Mouse (Mus musculus) midbrain, postnatal 0 days (tissue): ENCODE results near the gene Trpc4ap. TPM values are rescaled to one million over a fixed set of nuclear protein-coding genes. Genes with fewer than 3 reads are reported as not detected.

Experiments used
- ATAC-seq: fragments of 200-750 bp; cut with Nextera tagmentation; 2 replicates; pipeline ENCODE4 v1.8.0; 2017; ENCODE audit warnings: moderate number of reproducible peaks, mild to moderate bottlenecking, moderate TSS enrichment, moderate library complexity; ENCODE audit not compliant: low FRiP score
- DNase-seq: peaks from one replicate; pipeline ENCODE4 v3.0.0-alpha.2; 2015; ENCODE audit warnings: low spot score
- H3K27ac ChIP-seq: fragments of 300-500 bp; sonication (generic); 2 replicates; pipeline ENCODE4 v1.5.1; 2014; ENCODE audit warnings: low read depth, mild to moderate bottlenecking, low read length, mixed read lengths
- H3K27me3 ChIP-seq: fragments of 300-500 bp; sonication (generic); 2 replicates; pipeline ENCODE4 v1.6.1; 2014; ENCODE audit warnings: low read length, control low read depth, mixed read lengths; ENCODE audit not compliant: insufficient read depth
- H3K36me3 ChIP-seq: fragments of 300-500 bp; sonication (generic); 2 replicates; pipeline ENCODE4 v1.6.1; 2014; ENCODE audit warnings: low read length, control low read depth, mixed read lengths; ENCODE audit not compliant: insufficient read depth
- H3K4me1 ChIP-seq: fragments of 300-500 bp; sonication (generic); 2 replicates; pipeline ENCODE4 v1.6.1; 2014; ENCODE audit warnings: mild to moderate bottlenecking, control low read depth, antibody characterized with exemption, low read length, mixed read lengths; ENCODE audit not compliant: insufficient read depth
- H3K4me2 ChIP-seq: fragments of 300-500 bp; sonication (generic); 2 replicates; pipeline ENCODE4 v1.6.1; 2014; ENCODE audit warnings: low read depth, mild to moderate bottlenecking, low read length, mixed read lengths; ENCODE audit not compliant: poor library complexity, severe bottlenecking
- H3K4me3 ChIP-seq: fragments of 300-500 bp; sonication (generic); 2 replicates; pipeline ENCODE4 v1.5.1; 2014; ENCODE audit warnings: low read depth, mild to moderate bottlenecking, low read length, moderate library complexity
- H3K9ac ChIP-seq: fragments of 300-500 bp; sonication (generic); replicated peaks from 2 replicates; pipeline ENCODE4 v1.6.1; 2014; ENCODE audit warnings: mild to moderate bottlenecking, low read length, moderate library complexity, mixed read lengths; ENCODE audit not compliant: poor library complexity, severe bottlenecking
- H3K9me3 ChIP-seq: fragments of 300-500 bp; sonication (generic); 2 replicates; pipeline ENCODE4 v1.6.1; 2016; ENCODE audit warnings: low read length, control low read depth
- CTCF ChIP-seq: IDR thresholded peaks from 2 replicates; pipeline ENCODE4 v1.5.1; 2016; ENCODE audit warnings: antibody characterized with exemption, mild to moderate bottlenecking
- WGBS: fragments of 180-500 bp; shearing (Covaris S2); extraction: QIAGEN DNeasy Blood & Tissue Kit; methylation state at CpG from one replicate; pipeline ENCODE4 v1.1.7; 2014; 5-methylcytosine and 5-hydroxymethylcytosine counted together
- polyA plus RNA-seq: library from polyadenylated mRNA; unstranded; fragments of >200 nt; fragmentation: Nextera tagmentation; extraction: Ambion mirVana; gene quantifications from 2 replicates; pipeline ENCODE4 v1.2.1, GENCODE M21; 2015
- total RNA-seq: library from RNA; depleted of rRNA; stranded (reverse); fragments of >200 nt; gene quantifications from 2 replicates; pipeline ENCODE4 v1.2.3, GENCODE M21; 2014

Gene Trpc4ap
- total and polyA plus RNA-seq, 2 experiments from 2014 or later, result 122 to 155 TPM

GRCm38 (mm10) chr2:155696851-155697250, 4.7 kb upstream of the Trpc4ap start:
- H3K4me1 ChIP-seq, result no peaks in the 10 kb centered on the region
- whole genome bisulfite sequencing, result 77% methylated on average over 7 of the region's 7 CpGs
- H3K27me3 ChIP-seq, result no peaks in the 10 kb centered on the region
- H3K36me3 ChIP-seq, result peaks cover 10% of the 10 kb centered on the region
- no peak overlapping the region for H3K4me2 ChIP-seq
- no peak for TF ChIP-seq CTCF
- no peaks in the 10 kb centered on the region for H3K9me3 ChIP-seq
- no peak overlapping the region for H3K27ac ChIP-seq
- no peak for ATAC-seq
- H3K9ac ChIP-seq, result no peak overlapping the region
- no peak overlapping the region for H3K4me3 ChIP-seq
- DNase-seq, result no peak

GRCm38 (mm10) chr2:155696091-155696558, 3.9 kb upstream of the Trpc4ap start:
- WGBS, result 15% methylated on average over 7 of the region's 7 CpGs
- H3K4me1 ChIP-seq, result no peaks in the 10 kb centered on the region; the same call in 1 of the 2 replicates
- peak; percentile 92 for TF ChIP-seq CTCF
- DNase-seq (peak; percentile 86), ATAC-seq (no peak)
- peaks cover 5% of the 10 kb centered on the region for H3K36me3 ChIP-seq
- H3K27me3 ChIP-seq, result no peaks in the 10 kb centered on the region
- H3K4me3 ChIP-seq, result no peak overlapping the region
- no peaks in the 10 kb centered on the region for H3K9me3 ChIP-seq
- H3K9ac ChIP-seq, result no peak overlapping the region
- no peak overlapping the region for H3K27ac ChIP-seq
- no peak overlapping the region for H3K4me2 ChIP-seq

DNA sequence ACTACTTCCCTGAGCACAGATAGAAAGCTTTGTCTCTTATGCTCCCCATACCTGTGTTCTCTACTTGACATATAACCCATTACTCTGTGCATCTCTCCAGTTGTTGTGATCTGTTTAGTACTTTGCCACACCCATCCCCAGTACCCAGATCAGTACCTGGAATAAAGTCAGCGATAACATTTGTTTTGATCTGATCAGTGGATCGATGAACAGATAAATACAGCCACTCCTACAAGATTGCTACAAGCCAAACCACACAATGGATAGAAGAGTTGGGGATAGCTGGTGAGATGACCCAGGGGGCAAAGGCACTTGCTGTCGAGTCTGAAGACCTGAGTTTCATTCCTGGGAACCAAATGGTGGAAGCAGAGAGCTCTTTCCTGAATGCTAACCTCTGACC, 3.1 kb upstream of the Trpc4ap start:
- TF ChIP-seq CTCF, result no peak
- 72% methylated on average over 3 of the region's 3 CpGs for WGBS
- ATAC-seq (no peak), DNase-seq (no peak)
- H3K4me2 ChIP-seq, result no peak overlapping the region
- no peaks in the 10 kb centered on the region for H3K27me3 ChIP-seq
- no peak overlapping the region for H3K4me3 ChIP-seq
- no peak overlapping the region for H3K9ac ChIP-seq
- H3K27ac ChIP-seq, result no peak overlapping the region
- no peaks in the 10 kb centered on the region for H3K36me3 ChIP-seq
- H3K4me1 ChIP-seq, result peaks cover 7% of the 10 kb centered on the region; the same call in 1 of the 2 replicates
- H3K9me3 ChIP-seq, result no peaks in the 10 kb centered on the region

DNA sequence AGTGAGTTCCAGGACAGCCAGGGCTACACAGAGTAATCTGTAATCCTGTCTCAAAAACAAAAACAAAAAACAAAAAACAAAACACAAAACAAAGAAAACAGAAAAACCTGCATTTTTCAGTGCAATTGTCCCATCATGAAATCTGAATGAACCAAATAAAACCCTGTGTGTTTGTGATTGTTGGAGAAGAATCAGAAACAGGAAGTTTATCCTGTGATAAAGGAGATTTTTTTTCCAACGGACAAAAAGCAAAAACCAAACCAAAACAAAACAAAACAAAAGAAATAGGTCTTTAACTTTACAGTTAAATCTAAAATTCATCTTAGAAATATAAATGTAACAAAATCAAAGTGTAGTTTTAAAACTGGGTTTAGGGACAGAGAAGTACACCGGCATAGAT, 2.4 kb upstream of the Trpc4ap start:
- no peak for DNase-seq
- no peak for TF ChIP-seq CTCF
- H3K4me3 ChIP-seq, result no peak overlapping the region
- no peak overlapping the region for H3K4me2 ChIP-seq
- H3K27ac ChIP-seq, result no peak overlapping the region
- WGBS, result 75% methylated on average over 2 of the region's 2 CpGs
- no peaks in the 10 kb centered on the region for H3K27me3 ChIP-seq
- H3K9me3 ChIP-seq, result no peaks in the 10 kb centered on the region
- H3K9ac ChIP-seq, result no peak overlapping the region
- no peaks in the 10 kb centered on the region for H3K36me3 ChIP-seq
- peaks cover 8% of the 10 kb centered on the region; the same call in 1 of the 2 replicates for H3K4me1 ChIP-seq
- ATAC-seq, result no peak

DNA sequence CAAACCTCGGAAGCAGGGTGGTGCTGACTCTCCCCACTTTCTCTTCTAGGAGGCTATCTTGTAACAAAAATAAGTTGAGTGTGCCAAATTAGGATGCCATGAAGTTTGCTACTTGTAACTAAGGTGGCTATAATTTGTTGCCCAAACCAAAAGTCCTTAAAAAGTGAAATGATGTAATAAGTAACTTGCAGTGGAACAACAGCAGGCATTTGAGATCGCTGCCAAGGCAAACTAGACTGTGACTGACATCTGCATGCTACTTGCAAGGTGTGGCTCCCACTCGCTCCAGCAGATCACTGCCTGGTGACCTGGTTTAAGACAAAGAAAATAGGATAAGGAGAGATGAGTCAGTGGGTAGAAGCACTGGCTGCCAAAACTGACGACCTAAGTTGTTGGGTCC, 952 bp upstream of the Trpc4ap start:
- no peak overlapping the region for H3K27ac ChIP-seq
- 86% methylated on average over 4 of the region's 4 CpGs for WGBS
- H3K4me3 ChIP-seq, result no peak overlapping the region
- no peak overlapping the region for H3K4me2 ChIP-seq
- DNase-seq (no peak), ATAC-seq (no peak)
- H3K36me3 ChIP-seq, result no peaks in the 10 kb centered on the region
- no peaks in the 10 kb centered on the region for H3K9me3 ChIP-seq
- peaks cover 8% of the 10 kb centered on the region; the same call in 1 of the 2 replicates for H3K4me1 ChIP-seq
- no peaks in the 10 kb centered on the region for H3K27me3 ChIP-seq
- no peak for TF ChIP-seq CTCF
- H3K9ac ChIP-seq, result no peak overlapping the region

DNA sequence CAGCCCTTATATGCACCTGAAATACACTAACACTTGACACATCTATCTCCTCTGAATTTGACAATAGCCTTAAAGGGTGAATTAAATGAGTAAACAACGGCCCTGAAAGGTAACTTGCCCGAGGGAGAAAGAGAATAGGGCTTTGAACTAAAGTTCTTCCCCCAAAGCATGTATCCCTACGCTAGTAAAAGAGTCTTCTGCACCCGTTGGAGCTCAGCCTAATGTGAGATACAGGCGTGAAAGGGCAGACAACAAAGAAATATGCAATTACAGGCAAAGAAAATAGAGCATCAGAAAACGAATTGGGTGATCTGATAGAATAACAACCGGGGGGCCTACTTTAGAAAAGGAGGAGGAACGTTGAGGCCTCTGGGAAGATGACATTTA, 855 bp downstream of the Trpc4ap start:
- Histone ChIP-seq H3K4me3 (peak overlapping the region; percentile 99), H3K27ac (peak overlapping the region; percentile 96), H3K4me1 (peaks cover 8% of the 10 kb centered on the region; the same call in 1 of the 2 replicates), H3K9me3 (no peaks in the 10 kb centered on the region), H3K27me3 (no peaks in the 10 kb centered on the region), H3K36me3 (peaks cover 2% of the 10 kb centered on the region; the same call in 1 of the 2 replicates), H3K4me2 (peak overlapping the region; percentile 82), H3K9ac (peak overlapping the region; percentile 99)
- TF ChIP-seq CTCF, result no peak
- ATAC-seq, result no peak
- peak; percentile 10 for DNase-seq
- WGBS, result 6% methylated on average over 8 of the region's 8 CpGs
